In genomic region chr17:86471684-86472083, GRCm38 (mm10) we compare ENCODE assay signal across 10 mouse cellular contexts. TPM values are rescaled to one million over a fixed set of nuclear protein-coding genes. Genes with fewer than 3 reads are reported as not detected.
DNase-seq lines count a peak whose midpoint lies in the region; TF ChIP-seq lines count a peak whose summit lies in the region.
"Had no signal": no experiment of that assay in that cellular context is flagged by ENCODE, and none has a peak within 500 bp of the region (broad histone marks: within the 10 kb centered on the region; RNA-seq: fewer than 3 reads in every experiment).

No protein-coding gene starts in this region.

- no peaks in the 10 kb centered on the region for H3K9me3 ChIP-seq in heart, embryonic 10.5 days
- H3K9me3 ChIP-seq: heart, embryonic 15.5 days; midbrain, embryonic 12.5 days had no signal

- no peaks in the 10 kb centered on the region for H3K27me3 ChIP-seq in heart, embryonic 10.5 days (ENCODE audit: insufficient read depth, poor library complexity, severe bottlenecking)
- no peaks in the 10 kb centered on the region for H3K27me3 ChIP-seq in cerebellum, adult 2 months (ENCODE audit: control insufficient read depth, insufficient read depth, low read length)
- H3K27me3 ChIP-seq: heart, embryonic 15.5 days had no signal

- no peak overlapping the region for H3K27ac ChIP-seq in heart, embryonic 10.5 days
- no peak overlapping the region for H3K27ac ChIP-seq in cerebellum, adult 2 months (ENCODE audit: insufficient read depth, low read length)
- H3K27ac ChIP-seq: heart, embryonic 15.5 days; midbrain, embryonic 12.5 days had no signal

- no peak for TF ChIP-seq POLR2A in cerebellum, adult 2 months (IDR thresholded peaks at IDR 0.05; ENCODE audit: borderline replicate concordance, insufficient read depth, low read length)

- no peak overlapping the region for H3K4me3 ChIP-seq in heart, embryonic 10.5 days
- H3K4me3 ChIP-seq in cerebellum, adult 2 months (replicated peaks; ENCODE audit: insufficient read depth, low read depth, low read length) = no peak overlapping the region
- H3K4me3 ChIP-seq: heart, embryonic 15.5 days; midbrain, embryonic 12.5 days had no signal

- DNase-seq in heart, adult 11 months = peak; percentile 79
- no peak for DNase-seq in heart, embryonic 10.5 days (ENCODE audit: low spot score)
- peak; percentile 79 for DNase-seq in CD4-positive, CD25-positive, alpha-beta regulatory T cell, adult 2 months (ENCODE audit: low read depth, low spot score)
- DNase-seq in cerebellum, adult 2 months = peak; percentile 72 to 86
- DNase-seq in kidney, adult 9 months = peak; percentile 83
- peak; percentile 63 to 75 for DNase-seq in right cerebral cortex, adult 2 months (ENCODE audit: low spot score in 2 of 2)
- DNase-seq in c-Kit-positive CD71-positive TER-119-positive erythroid progenitor cells, embryonic 14.5 days (ENCODE audit: low spot score) = no peak
- no peak for DNase-seq in adrenal gland, postnatal 4 days (ENCODE audit: low spot score in 2 of 2)

- peak; percentile 84 for TF ChIP-seq CTCF in cerebellum, adult 2 months (IDR thresholded peaks at IDR 0.05; ENCODE audit: borderline replicate concordance, insufficient read depth, low read depth, low read length)

- H3K4me1 ChIP-seq in heart, embryonic 10.5 days = peaks cover 52% of the 10 kb centered on the region
- peaks cover 23% of the 10 kb centered on the region for H3K4me1 ChIP-seq in cerebellum, adult 2 months (ENCODE audit: control insufficient read depth, insufficient read depth, low read length)

- no peaks in the 10 kb centered on the region for H3K36me3 ChIP-seq in heart, embryonic 10.5 days
- H3K36me3 ChIP-seq: heart, embryonic 15.5 days; midbrain, embryonic 12.5 days had no signal

- WGBS in heart, embryonic 10.5 days = 39% methylated on average over 5 of the region's 5 CpGs
- 34% methylated on average over 5 of the region's 5 CpGs for WGBS in cerebellum, adult 2 months

RNA-seq across cellular contexts. Expression of gene Gm10309, which starts 33.3 kb away (rescaled TPM):
- 0.38 and 0.44 TPM in 2 replicates for polyA plus RNA-seq in heart, embryonic 10.5 days (2016; fragmentation: Nextera tagmentation; extraction: Ambion mirVana)
- polyA plus RNA-seq in cerebellum, adult 2 months (2012; rRNA removed) = 0.06 TPM in 1 of 2 replicates, not detected in the other
- total RNA-seq in adrenal gland, postnatal 4 days (2021) = under 1 TPM in 1 of 2 experiments, not detected in 1; 0.25 TPM

Comparison
In these comparisons a context has a peak if more than half of its experiments do, and no peak if none do; other contexts are left out.
1. DNase-seq: peak in heart, adult 11 months (single experiment), CD4-positive, CD25-positive, alpha-beta regulatory T cell, adult 2 months (single experiment), cerebellum, adult 2 months (2 of 2), kidney, adult 9 months (single experiment) and right cerebral cortex, adult 2 months (2 of 2); none in heart, embryonic 10.5 days (single experiment), c-Kit-positive CD71-positive TER-119-positive erythroid progenitor cells, embryonic 14.5 days (single experiment) and adrenal gland, postnatal 4 days (0 of 2).